Mouse (Mus musculus): ENCODE results near the gene Kctd20.
A peak's percentile ranks its signal among the peaks of the same experiment; 100 is the strongest.

GRCm38 (mm10) chr17:28987713-28988112 is 36.0 kb downstream of the Kctd20 start:
- TF ChIP-seq CTCF (IDR thresholded peaks at IDR 0.05; ENCODE audit: control insufficient read depth, insufficient read depth, insufficient read length) (no peak), MYOG (IDR thresholded peaks at IDR 0.05; ENCODE audit: control insufficient read depth, extremely low read depth, insufficient read length) (no peak), MYOD1 (IDR thresholded peaks at IDR 0.05; ENCODE audit: control insufficient read depth, insufficient read length, low read depth) (no peak), MAX (IDR thresholded peaks at IDR 0.05) (peak; percentile 43), USF1 (IDR thresholded peaks at IDR 0.05; ENCODE audit: low read depth) (no peak)

All from C2C12 (cell line).